Mouse (Mus musculus) adrenal gland, postnatal 10 days (tissue): ENCODE data around the gene 4930407I10Rik. TPM values are rescaled to one million over a fixed set of nuclear protein-coding genes. Genes with fewer than 3 reads are reported as not detected.

ENCODE experiments used
- DNase-seq: peaks from one replicate; pipeline ENCODE4 v3.0.0; 2021; ENCODE audit warnings: mixed read lengths
- long read RNA-seq, 2 experiments: library from polyadenylated mRNA; stranded (forward); transcript quantifications; one replicate each; pipeline ENCODE4 v2.0.0; 2021
- total RNA-seq, 2 experiments: library from RNA; stranded (reverse); gene quantifications; 2 replicates each; pipeline ENCODE4 v1.2.3; 2021

The 4930407I10Rik gene
- not detected for total RNA-seq
- long read RNA-seq, experiment 1, result 0 reads
- long read RNA-seq, experiment 2, result 0 reads

- no peak for DNase-seq
Observed at GRCm38 (mm10) chr15:82058719-82059201, at the start of gene 4930407I10Rik. Gene 4930407I10Rik, plus strand, starts transcription at chr15:82059151.

GRCm38 (mm10) chr15:82011947-82012346, 47.0 kb upstream of the 4930407I10Rik start:
- peak; percentile 49 for DNase-seq

- no peak for DNase-seq
Observed at GRCm38 (mm10) chr15:82014745-82015391, 44.1 kb upstream of the 4930407I10Rik start.

GRCm38 (mm10) chr15:82015392-82016100, 43.4 kb upstream of the 4930407I10Rik start:
- DNase-seq, result peak; percentile 55

- DNase-seq, result peak; percentile 100
Observed at GRCm38 (mm10) chr15:82016101-82016808, 42.7 kb upstream of the 4930407I10Rik start.

GRCm38 (mm10) chr15:82016830-82017229, 42.1 kb upstream of the 4930407I10Rik start:
- no peak for DNase-seq

- no peak for DNase-seq
Observed at GRCm38 (mm10) chr15:82017461-82017860, 41.5 kb upstream of the 4930407I10Rik start.

GRCm38 (mm10) chr15:82019288-82019687, 39.7 kb upstream of the 4930407I10Rik start:
- peak; percentile 22 for DNase-seq

- peak; percentile 66 for DNase-seq
Observed at GRCm38 (mm10) chr15:82022535-82023088, 36.3 kb upstream of the 4930407I10Rik start.

GRCm38 (mm10) chr15:82023965-82024635, 34.9 kb upstream of the 4930407I10Rik start:
- no peak for DNase-seq

- no peak for DNase-seq
Observed at GRCm38 (mm10) chr15:82027276-82027675, 31.7 kb upstream of the 4930407I10Rik start.

- no peak for DNase-seq
Observed at GRCm38 (mm10) chr15:82027726-82028125, 31.2 kb upstream of the 4930407I10Rik start.

- no peak for DNase-seq
Observed at GRCm38 (mm10) chr15:82032386-82032785, 26.6 kb upstream of the 4930407I10Rik start.

GRCm38 (mm10) chr15:82033762-82034161, 25.2 kb upstream of the 4930407I10Rik start, which contains the start of gene Desi1:
Gene Desi1, minus strand, starts transcription at chr15:82033862.
- no peak for DNase-seq

- DNase-seq, result peak; percentile 39
Observed at GRCm38 (mm10) chr15:82035904-82036689, 22.9 kb upstream of the 4930407I10Rik start.

GRCm38 (mm10) chr15:82040650-82041049, 18.3 kb upstream of the 4930407I10Rik start:
- peak; percentile 56 for DNase-seq

GRCm38 (mm10) chr15:82044166-82044784, 14.7 kb upstream of the 4930407I10Rik start:
- DNase-seq, result no peak

- DNase-seq, result peak; percentile 46
Observed at GRCm38 (mm10) chr15:82046246-82046891, 12.6 kb upstream of the 4930407I10Rik start.

- peak; percentile 95 for DNase-seq
Observed at GRCm38 (mm10) chr15:82047080-82047883, 11.7 kb upstream of the 4930407I10Rik start, which contains the start of gene Snu13. Gene Snu13, minus strand, starts transcription at chr15:82047598.
